Mouse (Mus musculus): Measurements from ENCODE around the gene Nrg4.

Nrg4 gene

DNA sequence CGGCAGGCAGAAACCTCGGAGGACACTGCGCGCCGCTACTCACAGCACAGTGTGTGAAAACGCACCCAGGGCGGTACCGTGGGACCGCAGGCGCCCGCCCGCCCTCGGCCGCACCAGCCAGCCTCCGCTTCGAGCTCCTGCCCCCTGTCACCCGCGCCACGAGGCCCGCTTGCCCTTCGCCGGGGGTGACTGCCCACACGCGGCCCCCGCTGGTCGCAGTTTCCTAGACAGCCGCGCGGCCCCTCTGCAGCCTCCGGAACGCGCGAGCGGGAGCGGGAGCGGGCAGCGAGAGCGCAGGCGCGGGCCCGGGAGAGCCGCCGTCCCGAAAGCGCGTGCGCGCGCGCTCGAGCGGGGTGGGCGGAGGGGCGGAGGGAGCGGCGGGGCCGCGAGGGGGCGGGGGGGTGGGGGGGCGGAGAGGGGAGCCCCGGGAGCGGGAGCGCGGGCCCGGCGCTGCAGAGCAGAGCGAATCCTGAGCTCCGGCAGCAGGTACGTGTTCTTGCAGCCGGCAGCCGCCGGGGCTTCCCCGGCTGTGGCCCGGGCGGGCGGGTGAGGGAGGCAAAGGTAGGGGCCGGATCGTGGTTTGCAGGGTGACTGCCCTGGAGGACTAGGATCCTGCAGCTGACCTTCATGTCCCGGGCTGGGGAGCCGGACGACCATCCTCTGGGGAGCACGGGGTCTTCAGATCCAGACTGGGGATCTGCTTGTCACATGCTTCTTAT, at the start of gene Nrg4, which contains the start of gene Tmem266:
Nrg4 (minus strand) TSS at position 330 of the 719 bp plus-strand sequence.
Tmem266 (plus strand) TSS at position 399 of the 719 bp plus-strand sequence.
- peak; percentile 80 for DNase-seq (ENCODE audit: low spot score)

DNA sequence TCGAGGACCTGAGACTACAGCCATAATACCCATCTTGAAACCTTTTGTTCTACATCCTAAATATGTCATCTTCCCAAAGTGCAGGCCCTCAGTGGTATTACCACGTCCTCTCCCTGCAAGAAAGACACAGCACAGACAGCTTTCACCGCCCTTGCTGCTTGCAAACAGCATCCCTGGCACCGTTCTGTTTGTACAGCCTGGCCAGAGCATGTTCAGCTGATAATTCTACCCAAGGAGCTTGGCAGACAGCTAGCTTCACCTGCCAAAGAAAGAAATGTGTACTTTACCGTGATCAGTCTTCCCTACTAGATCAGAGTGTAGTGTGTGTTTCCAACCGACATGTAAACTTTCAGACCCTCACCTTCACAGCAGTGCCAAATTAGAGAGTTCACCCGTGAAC, 45.3 kb upstream of the Nrg4 start:
- DNase-seq (ENCODE audit: low spot score), result no peak

DNA sequence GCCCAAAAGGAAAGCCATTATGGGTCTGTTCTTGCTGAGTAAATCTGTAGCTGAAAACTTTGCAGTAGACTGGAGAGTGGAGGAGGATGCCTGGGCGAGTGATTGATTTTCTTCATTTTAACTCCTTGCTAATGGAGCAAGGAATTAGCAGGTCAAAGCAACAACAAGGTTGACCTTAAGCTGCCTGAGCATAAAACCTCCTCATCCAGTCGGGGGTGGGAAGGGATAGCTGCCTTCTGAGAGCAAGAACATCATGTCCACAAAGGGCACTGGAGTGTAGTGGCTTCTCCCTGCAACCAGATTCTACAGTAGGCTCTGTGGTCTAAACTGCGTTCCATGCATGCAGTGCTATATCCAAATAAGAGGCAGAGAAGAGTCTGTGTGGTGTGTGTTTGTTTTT, 41.4 kb upstream of the Nrg4 start:
- DNase-seq (ENCODE audit: low spot score), result peak; percentile 14

- DNase-seq (ENCODE audit: low spot score), result no peak
These were observed 37.1 kb upstream of the Nrg4 start for GRCm38 (mm10) chr9:55363707-55364106.

GRCm38 (mm10) chr9:55361969-55362368, 35.3 kb upstream of the Nrg4 start:
- no peak for DNase-seq (ENCODE audit: low spot score)

DNA sequence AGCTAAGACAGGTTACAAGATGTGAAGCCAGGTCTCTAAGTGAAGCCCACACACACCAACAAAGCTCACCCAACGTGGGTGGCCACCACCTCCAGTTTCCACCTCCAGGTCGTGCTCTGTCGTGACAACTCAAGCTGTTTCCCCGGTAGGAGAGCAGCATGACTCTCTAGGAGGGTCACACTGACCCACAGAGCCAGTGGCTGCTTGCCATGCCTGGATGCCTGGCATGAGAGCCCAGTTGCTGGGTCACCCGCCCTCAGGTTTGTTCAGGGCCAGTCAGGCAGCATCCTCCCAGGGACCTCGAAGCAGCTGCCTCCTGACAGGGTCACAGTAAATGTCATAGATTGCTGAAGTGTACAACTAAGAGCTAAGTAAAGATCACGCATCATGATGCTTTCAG, 34.2 kb upstream of the Nrg4 start:
- DNase-seq (ENCODE audit: low spot score), result no peak

GRCm38 (mm10) chr9:55360372-55360771, 33.7 kb upstream of the Nrg4 start:
- DNase-seq (ENCODE audit: low spot score), result no peak

GRCm38 (mm10) chr9:55357164-55357563, 30.5 kb upstream of the Nrg4 start:
- no peak for DNase-seq (ENCODE audit: low spot score)

GRCm38 (mm10) chr9:55355270-55355834, 28.7 kb upstream of the Nrg4 start:
- peak; percentile 81 for DNase-seq (ENCODE audit: low spot score)

GRCm38 (mm10) chr9:55354686-55355085, 28.0 kb upstream of the Nrg4 start:
- no peak for DNase-seq (ENCODE audit: low spot score)

DNA sequence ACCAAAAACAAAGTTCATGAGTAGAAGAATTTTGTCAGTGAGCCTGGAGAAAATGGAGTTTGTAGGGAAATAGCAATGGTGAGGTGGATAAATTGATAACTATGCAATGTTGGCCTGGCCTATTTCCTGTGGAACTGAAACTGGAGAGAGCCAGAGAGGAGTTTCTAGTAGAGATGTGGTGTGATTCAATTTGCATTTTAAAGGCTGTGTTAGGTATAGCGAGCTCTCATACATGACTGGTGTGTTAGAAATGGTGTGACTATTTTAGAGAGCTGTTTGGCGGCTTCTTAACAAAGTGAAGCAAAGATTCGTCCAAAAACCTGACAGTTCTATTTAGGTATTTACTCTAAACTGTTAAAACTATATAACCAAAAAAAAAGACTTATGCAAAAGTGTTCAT, 22.0 kb upstream of the Nrg4 start:
- DNase-seq (ENCODE audit: low spot score), result no peak

DNA sequence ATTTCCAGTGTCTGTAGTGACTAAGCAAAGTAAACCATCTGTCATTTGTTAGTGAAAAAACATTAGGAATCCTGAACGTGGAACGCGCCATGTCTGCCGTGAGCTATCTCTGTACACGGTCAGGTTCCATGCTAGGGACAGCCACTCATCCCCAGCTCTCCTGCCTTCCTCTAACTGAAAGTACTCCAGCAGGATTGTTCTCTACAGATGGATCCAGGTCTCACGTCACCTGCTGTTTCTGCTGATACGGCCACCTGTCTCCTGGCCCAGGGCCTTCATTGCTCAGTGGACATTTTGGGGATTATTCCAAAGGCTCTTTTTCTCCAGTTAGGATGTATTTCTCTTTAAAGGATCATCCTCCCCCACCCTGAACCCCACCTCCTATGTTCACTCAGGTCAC, 18.7 kb upstream of the Nrg4 start:
- DNase-seq (ENCODE audit: low spot score), result no peak

GRCm38 (mm10) chr9:55344165-55344564, 17.5 kb upstream of the Nrg4 start:
- no peak for DNase-seq (ENCODE audit: low spot score)

GRCm38 (mm10) chr9:55332949-55333348, 6.3 kb upstream of the Nrg4 start:
- DNase-seq (ENCODE audit: low spot score), result peak; percentile 30

DNA sequence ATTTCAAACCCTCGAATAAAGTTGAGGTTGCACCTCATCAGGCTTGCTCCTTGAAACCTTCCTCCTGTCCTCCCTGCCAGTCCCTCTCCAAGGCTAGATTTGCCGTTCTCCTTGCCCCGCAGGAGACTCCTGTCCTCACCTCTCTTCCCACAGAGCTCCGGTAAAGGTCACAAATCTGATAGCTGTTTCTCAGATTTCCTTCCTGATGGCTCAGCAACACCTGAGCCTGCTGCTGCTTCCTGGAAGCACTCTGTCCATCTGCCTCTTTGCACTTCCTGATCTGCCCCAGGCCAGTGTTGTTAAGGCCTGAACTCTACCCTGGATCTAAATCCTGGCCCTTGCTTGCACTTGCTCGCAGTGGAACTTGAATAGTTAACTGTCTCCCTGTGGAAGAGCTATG, 5.8 kb upstream of the Nrg4 start:
- no peak for DNase-seq (ENCODE audit: low spot score)

GRCm38 (mm10) chr9:55329401-55329800, 2.8 kb upstream of the Nrg4 start:
- no peak for DNase-seq (ENCODE audit: low spot score)

DNA sequence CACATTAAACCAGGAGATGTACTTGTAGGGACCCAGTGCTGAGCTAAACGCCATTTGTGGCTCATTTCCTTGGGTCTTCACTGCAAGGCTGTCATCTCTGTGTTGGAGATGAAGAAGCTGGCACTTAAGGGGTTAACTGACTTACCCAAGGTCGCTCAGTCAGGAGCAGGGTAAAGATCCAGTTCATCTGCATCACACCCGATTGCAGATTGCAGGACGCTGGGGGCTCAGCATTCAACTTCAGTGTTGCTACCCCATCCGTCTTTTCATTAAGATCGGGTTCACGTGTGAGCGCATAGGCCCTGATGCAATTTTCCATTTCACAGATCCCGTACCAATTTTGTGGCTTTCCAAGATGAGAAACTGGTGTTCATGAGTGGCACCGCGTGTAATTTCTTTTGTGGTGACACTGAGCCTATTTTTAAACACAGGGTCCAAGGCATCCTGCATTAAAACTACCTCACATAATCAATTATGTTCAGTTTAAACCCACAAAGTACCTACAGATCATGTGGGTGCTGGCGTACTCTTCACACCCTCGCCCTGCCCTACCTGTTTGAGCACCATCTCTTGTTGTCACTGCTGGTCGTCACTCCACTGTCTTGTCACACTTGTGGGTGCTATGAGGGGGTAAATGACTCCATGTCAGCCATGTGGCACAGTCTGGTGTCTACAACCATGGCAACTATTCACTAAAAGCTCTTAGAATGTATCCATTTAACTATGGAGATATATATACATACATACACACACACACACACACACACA, 1.7 kb upstream of the Nrg4 start:
- DNase-seq (ENCODE audit: low spot score), result no peak

DNA sequence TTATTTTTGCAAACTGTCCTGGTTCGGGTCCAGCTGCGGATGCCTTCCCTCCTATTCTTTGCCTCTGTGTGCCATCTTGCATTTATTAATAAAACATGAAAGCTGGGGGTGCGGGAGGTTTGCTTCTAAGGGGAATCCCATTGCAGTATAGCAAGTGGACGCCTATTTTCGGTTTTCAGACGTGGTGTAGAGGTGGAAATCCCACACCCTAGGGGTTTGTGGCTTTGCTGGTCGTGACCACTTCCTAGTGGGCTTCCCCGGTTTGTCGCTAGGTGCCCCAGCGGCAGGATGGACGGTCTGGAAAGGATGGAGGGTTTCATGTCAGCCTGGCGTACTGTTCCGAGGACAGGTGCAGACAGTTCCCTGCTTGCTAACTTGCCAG, 581 bp upstream of the Nrg4 start:
- DNase-seq (ENCODE audit: low spot score), result peak; percentile 49

GRCm38 (mm10) chr9:55325564-55326514, 805 bp downstream of the Nrg4 start:
- no peak for DNase-seq (ENCODE audit: low spot score)

- DNase-seq (ENCODE audit: low spot score), result peak; percentile 67
These were observed 1.6 kb downstream of the Nrg4 start for GRCm38 (mm10) chr9:55325061-55325460.

DNA sequence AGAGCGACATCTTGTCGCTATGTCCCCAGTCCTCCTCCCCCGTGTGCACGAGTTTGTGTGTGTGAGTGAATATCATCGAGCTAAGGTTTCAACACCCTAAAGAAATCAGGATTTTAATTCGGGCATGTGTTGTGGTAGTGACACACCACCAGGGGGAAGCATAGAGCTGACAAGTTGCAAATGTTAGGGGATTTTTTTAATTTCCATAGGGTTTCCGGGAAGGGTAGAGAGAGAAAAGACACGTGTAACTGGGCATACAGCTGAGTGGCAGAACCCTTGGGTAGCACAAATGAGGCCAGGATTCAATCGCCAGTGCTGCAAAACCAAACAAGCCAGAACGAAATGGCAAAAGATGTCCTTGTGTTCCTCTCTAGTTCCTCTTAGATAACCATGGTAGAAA, 2.1 kb downstream of the Nrg4 start:
- DNase-seq (ENCODE audit: low spot score), result no peak

GRCm38 (mm10) chr9:55324085-55324484, 2.6 kb downstream of the Nrg4 start:
- no peak for DNase-seq (ENCODE audit: low spot score)
